Mouse (Mus musculus) intestine, embryonic 15.5 days (tissue): ENCODE data around the gene Pard3. TPM values are rescaled to one million over a fixed set of nuclear protein-coding genes. Genes with fewer than 3 reads are reported as not detected.

Experiments used
- ATAC-seq: fragments of 200-750 bp; cut with Nextera tagmentation; 2 replicates; pipeline ENCODE4 v1.8.0; 2017; ENCODE audit warnings: moderate TSS enrichment, moderate library complexity
- H3K27ac ChIP-seq: fragments of 300-500 bp; sonication (generic); 2 replicates; pipeline ENCODE4 v1.5.1; 2015; ENCODE audit warnings: mild to moderate bottlenecking, inconsistent platforms
- H3K27me3 ChIP-seq: fragments of 300-500 bp; sonication (generic); replicated peaks from 2 replicates; pipeline ENCODE4 v1.6.1; 2015; ENCODE audit warnings: inconsistent platforms
- H3K36me3 ChIP-seq: fragments of 300-500 bp; sonication (generic); 2 replicates; pipeline ENCODE4 v1.6.1; 2015; ENCODE audit warnings: inconsistent platforms
- H3K4me1 ChIP-seq: fragments of 300-500 bp; sonication (generic); replicated peaks from 2 replicates; pipeline ENCODE4 v1.6.1; 2015; ENCODE audit warnings: inconsistent platforms
- H3K4me2 ChIP-seq: fragments of 300-500 bp; sonication (generic); replicated peaks from 2 replicates; pipeline ENCODE4 v1.6.1; 2015; ENCODE audit warnings: mild to moderate bottlenecking, inconsistent platforms
- H3K4me3 ChIP-seq: fragments of 300-500 bp; sonication (generic); replicated peaks from 2 replicates; pipeline ENCODE4 v1.5.1; 2015; ENCODE audit warnings: inconsistent platforms
- H3K9ac ChIP-seq: fragments of 300-500 bp; sonication (generic); 2 replicates; pipeline ENCODE4 v1.6.1; 2015; ENCODE audit warnings: inconsistent platforms
- H3K9me3 ChIP-seq: fragments of 300-500 bp; sonication (generic); 2 replicates; pipeline ENCODE4 v1.6.1; 2016; ENCODE audit warnings: inconsistent platforms
- WGBS: fragments of 180-500 bp; shearing (Covaris S2); methylation state at CpG from one replicate; pipeline ENCODE4 v1.1.7; 2015; 5-methylcytosine and 5-hydroxymethylcytosine counted together
- polyA plus RNA-seq: library from polyadenylated mRNA; unstranded; fragments of >200 nt; fragmentation: Nextera tagmentation; extraction: Ambion mirVana; gene quantifications from 2 replicates; pipeline ENCODE4 v1.2.1, GENCODE M21; 2015

The Pard3 gene
- polyA plus RNA-seq, 1 experiment from 2014 or later, result 24.5 TPM

DNA sequence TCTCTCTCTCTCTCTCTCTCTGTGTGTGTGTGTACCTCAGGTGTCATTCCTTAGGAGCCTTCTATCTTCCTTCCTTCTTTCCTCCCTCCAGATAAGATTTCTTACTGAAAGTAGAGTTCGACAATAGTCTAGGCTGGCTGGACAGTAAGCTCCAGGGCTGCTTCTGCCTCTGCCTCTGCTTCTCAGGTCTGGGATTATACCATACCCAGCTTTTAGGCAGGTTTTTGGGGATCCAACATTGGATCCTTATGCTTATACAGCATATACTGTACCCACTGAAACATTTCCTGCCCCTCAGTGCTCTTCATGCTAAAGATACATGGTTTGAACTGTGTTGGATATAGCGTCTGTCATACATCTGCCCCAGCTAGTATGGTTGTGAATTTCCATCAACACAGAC lies 536.9 kb downstream of the Pard3 start:
- Histone ChIP-seq H3K9me3 (no peaks in the 10 kb centered on the region), H3K9ac (no peak overlapping the region), H3K4me1 (no peaks in the 10 kb centered on the region), H3K27ac (no peak overlapping the region), H3K4me3 (no peak overlapping the region), H3K4me2 (no peak overlapping the region), H3K36me3 (no peaks in the 10 kb centered on the region), H3K27me3 (no peaks in the 10 kb centered on the region)
- no peak for ATAC-seq
- WGBS, result 84% methylated on average over 2 of the region's 2 CpGs

DNA sequence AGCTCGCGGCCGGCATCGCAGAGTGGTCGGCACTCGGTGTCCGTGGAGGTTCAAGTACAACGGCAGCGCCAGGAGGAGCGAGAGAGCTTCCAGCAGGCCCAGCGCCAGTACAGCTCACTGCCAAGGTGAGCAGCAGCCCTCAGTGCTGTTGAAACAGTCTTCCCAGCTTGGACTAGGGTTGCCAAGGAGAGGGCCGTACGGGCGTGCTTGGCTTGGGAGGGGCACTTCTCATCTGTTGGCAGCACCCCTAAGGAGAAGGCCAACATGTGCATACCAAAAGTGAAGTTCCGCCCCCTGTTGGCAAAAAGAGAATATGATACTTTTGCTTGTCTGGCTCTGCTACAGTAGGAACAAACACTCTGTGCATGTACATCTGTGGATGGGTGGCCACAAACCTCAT lies 539.4 kb downstream of the Pard3 start:
- Histone ChIP-seq H3K27me3 (no peaks in the 10 kb centered on the region), H3K9ac (no peak overlapping the region), H3K27ac (no peak overlapping the region), H3K9me3 (no peaks in the 10 kb centered on the region), H3K36me3 (no peaks in the 10 kb centered on the region), H3K4me2 (no peak overlapping the region), H3K4me3 (no peak overlapping the region), H3K4me1 (no peaks in the 10 kb centered on the region)
- 97% methylated on average over 15 of the region's 15 CpGs for WGBS
- no peak for ATAC-seq

DNA sequence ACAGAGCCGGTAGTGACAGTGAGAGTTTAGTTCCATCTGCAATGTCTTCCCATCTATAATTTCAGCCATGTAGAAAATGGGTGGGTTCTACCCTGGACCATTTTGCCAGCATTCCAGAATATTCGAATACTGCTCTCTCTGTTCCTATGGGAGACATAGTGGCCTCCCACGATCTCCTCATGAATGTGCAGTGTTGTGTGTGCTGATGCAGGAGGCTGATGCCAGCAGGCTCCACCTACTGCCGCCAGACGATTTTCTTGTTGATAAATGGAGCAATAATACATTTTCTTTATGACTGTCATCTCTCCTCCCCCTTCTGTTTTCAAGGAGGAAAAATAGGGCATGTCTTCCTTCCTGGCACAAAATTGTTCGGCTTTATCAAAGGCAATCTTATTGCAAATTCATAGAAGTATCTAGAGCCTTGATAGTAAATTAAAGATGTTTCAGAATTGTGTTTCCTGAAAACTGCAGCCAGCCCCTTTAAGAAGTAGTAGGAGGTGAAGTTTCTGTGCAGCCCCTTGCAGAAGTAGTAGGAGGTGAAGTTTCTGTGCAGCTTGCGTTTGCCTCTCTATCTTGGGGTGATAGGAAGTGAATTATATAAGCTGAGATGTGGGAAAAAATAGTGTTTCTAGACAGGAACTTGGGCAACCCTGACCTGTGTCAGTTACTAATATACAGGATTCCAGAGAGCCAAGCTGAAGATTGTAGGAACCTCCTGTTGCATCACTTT lies 545.0 kb downstream of the Pard3 start:
- Histone ChIP-seq H3K27ac (no peak overlapping the region), H3K9me3 (no peaks in the 10 kb centered on the region), H3K9ac (no peak overlapping the region), H3K36me3 (no peaks in the 10 kb centered on the region), H3K4me3 (no peak overlapping the region), H3K27me3 (no peaks in the 10 kb centered on the region), H3K4me1 (no peaks in the 10 kb centered on the region), H3K4me2 (no peak overlapping the region)
- WGBS, result 61% methylated on average over 7 of the region's 7 CpGs
- no peak for ATAC-seq

DNA sequence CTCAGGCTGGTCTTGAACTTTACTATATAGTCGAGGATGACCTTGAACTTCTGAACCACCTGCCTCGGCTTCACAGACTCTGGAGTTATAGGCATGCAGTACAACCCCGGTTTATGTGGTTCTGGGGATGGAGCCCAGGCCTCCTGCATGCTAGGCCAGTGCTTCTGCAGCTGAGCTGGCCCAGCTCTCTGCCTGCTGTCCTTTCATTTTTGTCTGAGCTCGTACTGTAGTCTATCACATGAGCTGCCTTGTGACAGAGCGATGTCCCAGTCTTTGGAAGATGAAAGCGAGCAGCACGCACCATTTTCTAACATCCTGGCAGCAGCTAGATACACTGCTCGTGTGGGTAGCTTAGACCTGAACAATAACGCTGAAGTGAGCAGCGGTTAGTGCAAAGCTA lies 545.6 kb downstream of the Pard3 start:
- Histone ChIP-seq H3K4me1 (no peaks in the 10 kb centered on the region), H3K9me3 (no peaks in the 10 kb centered on the region), H3K4me2 (no peak overlapping the region), H3K4me3 (no peak overlapping the region), H3K36me3 (no peaks in the 10 kb centered on the region), H3K27ac (no peak overlapping the region), H3K9ac (no peak overlapping the region), H3K27me3 (no peaks in the 10 kb centered on the region)
- 78% methylated on average over 10 of the region's 10 CpGs for WGBS
- ATAC-seq, result no peak

DNA sequence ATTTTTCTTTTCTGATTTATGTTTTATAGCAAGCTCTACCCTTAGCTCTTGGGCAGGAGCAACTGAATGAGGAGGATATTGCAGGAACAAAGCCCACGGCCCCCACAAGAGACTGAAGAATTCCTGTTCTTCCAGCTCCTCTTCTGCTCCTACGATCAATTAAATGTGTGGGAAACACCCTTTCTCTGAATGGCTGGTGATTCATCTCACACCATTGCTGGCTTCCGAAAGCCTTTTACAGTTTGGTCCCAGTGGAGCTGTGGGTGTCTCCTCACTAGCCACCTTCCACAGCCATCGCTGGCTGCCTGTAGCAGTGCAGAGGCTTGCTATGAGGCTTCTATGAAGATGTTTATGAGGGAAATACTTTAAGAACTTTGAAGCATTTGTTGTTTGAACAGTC lies 550.5 kb downstream of the Pard3 start:
- ATAC-seq, result no peak
- 76% methylated on average over 4 of the region's 4 CpGs for WGBS
- H3K4me2 ChIP-seq, result no peak overlapping the region
- no peak overlapping the region for H3K27ac ChIP-seq
- no peaks in the 10 kb centered on the region for H3K9me3 ChIP-seq
- H3K36me3 ChIP-seq, result no peaks in the 10 kb centered on the region
- H3K4me3 ChIP-seq, result no peak overlapping the region
- H3K9ac ChIP-seq, result no peak overlapping the region
- no peaks in the 10 kb centered on the region for H3K27me3 ChIP-seq
- H3K4me1 ChIP-seq, result no peaks in the 10 kb centered on the region

DNA sequence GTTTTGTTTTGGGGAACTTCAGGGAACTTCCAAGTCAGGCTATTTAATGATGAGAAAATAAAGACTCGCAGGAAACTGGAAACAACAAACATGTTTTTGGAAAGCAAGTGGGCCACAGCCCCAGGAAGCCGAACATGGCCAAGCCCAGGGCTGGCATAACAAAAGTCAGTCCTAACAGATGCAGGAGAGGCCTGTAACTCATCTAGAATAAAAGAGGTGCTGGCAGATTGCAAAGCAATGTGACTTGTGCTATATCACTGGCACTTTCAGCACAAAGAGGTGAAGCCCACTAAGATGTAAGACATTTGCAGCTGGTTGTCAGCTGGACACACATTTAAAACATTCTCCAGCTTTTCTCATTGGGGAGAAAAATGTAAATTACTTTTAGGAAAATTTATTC lies 553.0 kb downstream of the Pard3 start:
- Histone ChIP-seq H3K4me1 (no peaks in the 10 kb centered on the region), H3K27me3 (no peaks in the 10 kb centered on the region), H3K27ac (no peak overlapping the region), H3K9ac (no peak overlapping the region), H3K4me3 (no peak overlapping the region), H3K36me3 (no peaks in the 10 kb centered on the region), H3K9me3 (no peaks in the 10 kb centered on the region), H3K4me2 (no peak overlapping the region)
- 79% methylated on average over 2 of the region's 2 CpGs for WGBS
- no peak for ATAC-seq

DNA sequence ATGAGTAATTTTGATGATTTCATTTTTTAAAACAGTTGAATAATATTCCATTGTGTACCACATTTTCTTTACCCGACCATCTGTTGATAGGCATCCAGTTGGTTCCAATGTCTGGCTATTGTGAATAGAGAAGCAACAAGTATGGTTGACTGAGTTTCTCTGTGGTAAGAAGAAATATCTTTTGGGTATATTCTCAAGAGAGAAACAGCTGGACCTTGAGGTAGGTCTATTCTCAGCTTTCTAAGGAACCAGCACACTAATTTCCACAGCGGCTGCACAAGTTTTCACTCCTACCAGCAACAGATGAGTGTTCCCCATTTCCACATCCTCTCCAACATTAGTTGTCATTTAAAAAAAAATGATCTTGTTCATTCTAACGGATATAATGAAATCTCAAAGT lies 558.4 kb downstream of the Pard3 start:
- Histone ChIP-seq H3K9ac (no peak overlapping the region), H3K27ac (no peak overlapping the region), H3K27me3 (no peaks in the 10 kb centered on the region), H3K36me3 (no peaks in the 10 kb centered on the region), H3K4me1 (no peaks in the 10 kb centered on the region), H3K4me2 (no peak overlapping the region), H3K4me3 (no peak overlapping the region), H3K9me3 (no peaks in the 10 kb centered on the region)
- ATAC-seq, result no peak
- WGBS, result 86% methylated on average over 3 of the region's 3 CpGs

DNA sequence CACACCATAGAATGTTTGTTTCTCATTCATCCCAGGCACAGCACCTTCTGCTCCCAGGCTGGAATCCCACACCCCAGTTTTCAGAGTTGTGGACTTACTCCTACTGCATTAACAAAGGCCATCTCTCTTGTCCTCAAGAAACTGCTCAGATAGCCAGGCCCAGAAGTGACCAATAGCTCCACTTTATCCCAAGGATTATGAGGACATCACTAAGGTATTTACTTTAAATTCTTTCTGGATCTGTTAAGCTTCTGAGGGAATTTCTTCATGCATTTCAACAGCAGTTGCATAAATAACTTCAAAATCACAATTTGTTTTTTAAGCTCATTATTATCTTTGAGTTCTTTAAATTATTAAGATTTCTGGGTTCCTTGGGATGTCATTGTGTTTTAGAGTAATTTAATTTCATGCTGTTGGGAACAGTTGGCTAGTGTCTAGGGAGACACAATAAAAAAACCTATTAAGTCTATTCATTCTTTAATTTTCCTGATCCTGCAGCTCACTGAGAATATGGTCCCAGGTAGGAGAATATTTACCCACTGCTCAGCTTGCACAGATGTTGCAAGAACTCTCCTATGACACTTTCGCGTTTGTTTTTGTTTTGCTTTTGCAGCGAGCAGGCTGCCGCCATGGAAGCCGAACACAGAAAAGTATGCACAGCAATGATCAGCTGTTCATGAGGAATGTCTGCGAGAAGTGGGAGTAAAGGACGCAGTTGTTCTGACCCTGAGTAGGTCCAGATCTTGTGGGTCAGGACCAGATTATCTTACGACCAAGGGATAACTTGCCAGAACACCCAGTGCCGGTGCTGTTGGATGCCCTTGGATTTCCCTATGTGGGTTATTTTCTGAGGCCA lies 574.8 kb downstream of the Pard3 start:
- no peak overlapping the region for H3K27ac ChIP-seq
- no peak for ATAC-seq
- 82% methylated on average over 9 of the region's 9 CpGs for WGBS

DNA sequence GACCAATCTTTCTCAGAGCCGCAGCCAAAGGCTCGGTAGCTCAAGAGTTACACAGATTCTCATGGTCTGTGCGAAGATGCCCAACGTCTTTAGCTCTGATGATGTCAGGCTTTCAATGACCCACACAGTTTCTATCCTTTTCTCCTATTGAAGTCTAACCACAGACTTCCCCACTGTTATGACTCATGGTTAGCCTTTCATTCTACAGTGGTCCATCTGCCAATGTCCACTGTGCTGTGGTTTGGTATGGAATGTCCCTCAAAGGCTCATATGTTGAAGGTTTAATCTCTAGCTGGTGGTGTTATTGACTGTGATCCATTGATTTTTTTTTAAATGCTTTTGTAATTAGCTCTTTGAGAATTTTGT lies 575.4 kb downstream of the Pard3 start:
- Histone ChIP-seq H3K27ac (no peak overlapping the region), H3K9ac (no peak overlapping the region), H3K4me3 (no peak overlapping the region), H3K4me1 (no peaks in the 10 kb centered on the region), H3K36me3 (no peaks in the 10 kb centered on the region), H3K27me3 (no peaks in the 10 kb centered on the region), H3K4me2 (no peak overlapping the region), H3K9me3 (no peaks in the 10 kb centered on the region)
- ATAC-seq, result no peak
- WGBS, result 87% methylated on average over 4 of the region's 4 CpGs

More for the DNA sequence above, 574.8 kb downstream of the Pard3 start:
- H3K4me2 ChIP-seq, result no peak overlapping the region
- no peak overlapping the region for H3K4me3 ChIP-seq
- H3K27me3 ChIP-seq, result no peaks in the 10 kb centered on the region
- H3K36me3 ChIP-seq, result no peaks in the 10 kb centered on the region
- H3K4me1 ChIP-seq, result no peaks in the 10 kb centered on the region
- H3K9ac ChIP-seq, result no peak overlapping the region
- H3K9me3 ChIP-seq, result no peaks in the 10 kb centered on the region

DNA sequence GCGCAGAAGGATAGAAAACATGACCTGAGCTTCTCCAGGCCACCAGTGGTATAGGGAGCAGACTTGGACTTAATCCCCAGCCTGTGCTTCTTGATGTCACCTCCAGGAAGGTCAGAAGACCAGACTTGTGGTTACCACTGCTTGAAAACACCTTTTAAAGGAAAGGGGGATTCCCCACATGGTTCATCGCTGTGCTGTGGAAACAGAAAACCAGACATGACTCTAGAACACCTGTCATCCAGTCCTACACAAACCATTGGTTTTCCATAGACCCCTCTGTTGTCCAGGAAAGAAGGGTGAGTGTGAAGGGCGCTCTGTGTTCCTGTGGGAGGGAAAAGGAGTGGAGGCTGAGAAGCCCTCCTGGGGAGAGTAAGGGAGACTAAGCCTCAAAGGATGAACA lies 591.9 kb downstream of the Pard3 start:
- WGBS, result 93% methylated on average over 3 of the region's 3 CpGs
- H3K4me3 ChIP-seq, result no peak overlapping the region
- no peaks in the 10 kb centered on the region for H3K9me3 ChIP-seq
- H3K9ac ChIP-seq, result no peak overlapping the region
- H3K27ac ChIP-seq, result no peak overlapping the region
- H3K4me2 ChIP-seq, result no peak overlapping the region
- ATAC-seq, result no peak
- no peaks in the 10 kb centered on the region for H3K4me1 ChIP-seq
- no peaks in the 10 kb centered on the region for H3K36me3 ChIP-seq
- no peaks in the 10 kb centered on the region for H3K27me3 ChIP-seq
